ENCODE assay signal across 7 mouse cellular contexts in the genomic region with DNA sequence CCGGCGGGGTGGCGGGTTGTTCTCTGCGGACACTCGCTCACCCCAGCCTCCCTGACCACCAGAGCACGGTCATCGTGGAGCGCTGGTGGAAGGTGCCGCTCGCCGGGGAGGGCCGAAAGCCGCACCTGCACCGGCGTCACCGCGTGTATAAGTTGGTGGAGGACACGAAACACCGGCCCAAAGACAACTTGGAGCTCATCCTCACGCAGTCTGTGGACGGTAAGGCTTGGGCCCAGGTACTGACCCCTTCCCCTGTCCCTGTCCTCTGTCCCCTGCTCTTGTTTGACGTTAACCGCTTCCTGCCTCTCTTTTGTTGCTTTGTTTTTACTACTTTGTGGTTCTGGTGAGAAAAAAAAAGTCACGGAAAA. TPM values are rescaled to one million over a fixed set of nuclear protein-coding genes. Genes with fewer than 3 reads are reported as not detected.
DNase-seq lines count a peak whose midpoint lies in the region; ATAC-seq and TF ChIP-seq lines count a peak whose summit lies in the region.

Oaz3 (minus strand) TSS at position 319 of the 368 bp plus-strand sequence.

- H3K36me3 ChIP-seq in erythroblast, embryonic 14.5 days (ENCODE audit: control insufficient read depth), result peaks cover 42% of the 10 kb centered on the region
- peaks cover 14% of the 10 kb centered on the region for H3K36me3 ChIP-seq in limb, embryonic 11.5 days (ENCODE audit: control insufficient read depth, insufficient read depth, low read length)

- peak within 1 kb of the TSS; percentile 74 for H3K4me2 ChIP-seq in limb, embryonic 11.5 days (ENCODE audit: low read depth, severe bottlenecking)

- peak; percentile 3 for DNase-seq in ovary, adult 18-20 months (ENCODE audit: low spot score)
- no peak for DNase-seq in ovary, postnatal 10 days (ENCODE audit: low spot score)
- DNase-seq in limb, embryonic 11.5 days (ENCODE audit: low spot score), result no peak
- DNase-seq in spleen, postnatal 36 days (ENCODE audit: low spot score in 2 of 2), result no peak
- DNase-seq in thymus, postnatal 36 days, result no peak

- peak within 1 kb of the TSS; percentile 100 for H3K4me3 ChIP-seq in erythroblast, embryonic 14.5 days (replicated peaks)
- H3K4me3 ChIP-seq in limb, embryonic 11.5 days (ENCODE audit: low read depth, low read length), result peak within 1 kb of the TSS; percentile 99
- peak within 1 kb of the TSS; percentile 91 for H3K4me3 ChIP-seq in olfactory bulb, adult 2 months (ENCODE audit: insufficient read depth, low read depth, low read length)

- peaks cover 19% of the 10 kb centered on the region for H3K27me3 ChIP-seq in erythroblast, embryonic 14.5 days (ENCODE audit: control insufficient read depth)
- no peaks in the 10 kb centered on the region for H3K27me3 ChIP-seq in limb, embryonic 11.5 days (ENCODE audit: control insufficient read depth, insufficient read depth, low read length)

- no peak for TF ChIP-seq POLR2A in olfactory bulb, adult 2 months (IDR thresholded peaks at IDR 0.05; ENCODE audit: insufficient read depth, low read depth, low read length)

- H3K9me3 ChIP-seq in erythroblast, embryonic 14.5 days (ENCODE audit: control insufficient read depth, low read length), result no peaks in the 10 kb centered on the region
- no peaks in the 10 kb centered on the region for H3K9me3 ChIP-seq in limb, embryonic 11.5 days (ENCODE audit: control insufficient read depth, low read length)

- under 1% methylated on average over 21 of the region's 24 CpGs for whole genome bisulfite sequencing in limb, embryonic 11.5 days
- under 1% methylated on average over 24 of the region's 24 CpGs for WGBS in olfactory bulb, adult 2 months

- no peak for ATAC-seq in limb, embryonic 11.5 days (ENCODE audit: insufficient number of reproducible peaks, low FRiP score, low TSS enrichment, low read depth)

- TF ChIP-seq CTCF in olfactory bulb, adult 2 months (IDR thresholded peaks at IDR 0.05; ENCODE audit: insufficient read depth, low read depth, low read length), result no peak

- no peak within 1 kb of the TSS for H3K27ac ChIP-seq in limb, embryonic 11.5 days (replicated peaks; ENCODE audit: low read depth, low read length)
- H3K27ac ChIP-seq in olfactory bulb, adult 2 months (ENCODE audit: insufficient read depth, low read depth, low read length), result peak within 1 kb of the TSS; percentile 55; the same call in 1 of the 2 replicates

- peaks cover 18% of the 10 kb centered on the region for H3K4me1 ChIP-seq in erythroblast, embryonic 14.5 days (ENCODE audit: control insufficient read depth)
- no peaks in the 10 kb centered on the region for H3K4me1 ChIP-seq in limb, embryonic 11.5 days (ENCODE audit: control insufficient read depth, insufficient read depth, low read length)
- H3K4me1 ChIP-seq in olfactory bulb, adult 2 months (ENCODE audit: control insufficient read depth, insufficient read depth, low read length), result no peaks in the 10 kb centered on the region

- peak within 1 kb of the TSS; percentile 73 for H3K9ac ChIP-seq in limb, embryonic 11.5 days (ENCODE audit: low read length)

RNA-seq across cellular contexts. Expression of gene Oaz3, which starts in this region (rescaled TPM):
- not detected in 2 replicates for polyA plus RNA-seq in erythroblast, embryonic 14.5 days (2012)
- polyA plus RNA-seq in limb, embryonic 11.5 days (2014; fragmentation: Nextera tagmentation; extraction: Ambion mirVana), result 0.31 and 0.36 TPM in 2 replicates
- polyA plus RNA-seq in olfactory bulb, adult 2 months (2012; ENCODE audit: insufficient read depth, insufficient read length, low replicate concordance, missing spikeins), result not detected in 2 replicates
